Mouse (Mus musculus) MEL (cell line): Measurements from ENCODE around the gene Isoc2b. TPM values are rescaled to one million over a fixed set of nuclear protein-coding genes. Genes with fewer than 3 reads are reported as not detected.

ENCODE experiments used
- DNase-seq: peaks from one replicate; pipeline ENCODE4 v3.0.0; 2011; ENCODE audit warnings: low read depth, low spot score
- H3K27ac ChIP-seq: 2 replicates; pipeline ENCODE4 v1.5.1; 2012; ENCODE audit warnings: low read depth, mild to moderate bottlenecking, control low read depth, low read length, moderate library complexity; ENCODE audit not compliant: control insufficient read depth
- H3K27me3 ChIP-seq, 2 experiments: fragments of 150-350 bp in 1 of 2; sonication (generic) in 1 of 2; 2 replicates each; pipeline ENCODE4 v1.6.1; 2012; ENCODE audit warnings: low read length in 2 of 2, mild to moderate bottlenecking in 2 of 2, improper control_type of control experiment in 1 of 2, moderate library complexity in 1 of 2; ENCODE audit not compliant: insufficient read depth in 2 of 2, control insufficient read depth in 1 of 2
- H3K36me3 ChIP-seq, 2 experiments: 2 replicates each; pipeline ENCODE4 v1.6.1; 2012 to 2014; ENCODE audit warnings: low read length in 2 of 2, improper control_type of control experiment in 1 of 2, inconsistent platforms in 1 of 2, mild to moderate bottlenecking in 1 of 2; ENCODE audit not compliant: insufficient read depth in 2 of 2, control insufficient read depth in 1 of 2
- H3K4me1 ChIP-seq, 2 experiments: fragments of 150-350 bp in 1 of 2; sonication (generic) in 1 of 2; 2 replicates each; pipeline ENCODE4 v1.6.1; 2012; ENCODE audit warnings: low read length in 2 of 2, improper control_type of control experiment in 1 of 2, mild to moderate bottlenecking in 1 of 2; ENCODE audit not compliant: insufficient read depth in 2 of 2, control insufficient read depth in 1 of 2
- H3K4me3 ChIP-seq, 2 experiments: fragments of 150-350 bp in 1 of 2; sonication (generic) in 1 of 2; 2 replicates each; pipeline ENCODE4 v1.5.1; 2012; ENCODE audit warnings: low read depth in 2 of 2, low read length in 2 of 2, mild to moderate bottlenecking in 2 of 2, moderate library complexity in 2 of 2, control low read depth in 1 of 2, improper control_type of control experiment in 1 of 2; ENCODE audit not compliant: control insufficient read depth in 1 of 2, insufficient read depth in 1 of 2
- H3K79me2 ChIP-seq: 2 replicates; pipeline ENCODE4 v1.6.1; 2012; ENCODE audit warnings: mild to moderate bottlenecking, low read length, moderate library complexity; ENCODE audit not compliant: control insufficient read depth, poor library complexity, insufficient read depth
- H3K9ac ChIP-seq: 2 replicates; pipeline ENCODE4 v1.6.1; 2012; ENCODE audit warnings: low read depth, mild to moderate bottlenecking, control low read depth, low read length, moderate library complexity; ENCODE audit not compliant: control insufficient read depth, poor library complexity, severe bottlenecking
- H3K9me3 ChIP-seq: fragments of 150-350 bp; sonication (generic); replicated peaks from 2 replicates; pipeline ENCODE4 v1.6.1; 2012; ENCODE audit warnings: mild to moderate bottlenecking, low read length, improper control_type of control experiment, moderate library complexity; ENCODE audit not compliant: insufficient read depth
- ELF1 ChIP-seq: IDR thresholded peaks from 2 replicates; pipeline ENCODE4 v1.6.1; 2014; ENCODE audit warnings: low read depth, mild to moderate bottlenecking, inconsistent platforms, low read length, improper control_type of control experiment, moderate library complexity
- GABPA ChIP-seq: IDR thresholded peaks from 2 replicates; pipeline ENCODE4 v1.6.1; 2012; ENCODE audit warnings: low read depth, mild to moderate bottlenecking, inconsistent platforms, low read length, improper control_type of control experiment, moderate library complexity
- MAX ChIP-seq: IDR thresholded peaks from 2 replicates; pipeline ENCODE4 v1.6.1; 2011; ENCODE audit warnings: low read length, improper control_type of control experiment
- MAZ ChIP-seq: IDR thresholded peaks from 2 replicates; pipeline ENCODE4 v1.6.1; 2012; ENCODE audit warnings: low read depth, mild to moderate bottlenecking, inconsistent platforms, low read length, improper control_type of control experiment
- MEF2A ChIP-seq: IDR thresholded peaks from 2 replicates; pipeline ENCODE4 v1.6.1; 2014; ENCODE audit warnings: low read depth, mild to moderate bottlenecking, inconsistent platforms, low read length, improper control_type of control experiment; ENCODE audit not compliant: poor library complexity, insufficient replicate concordance, severe bottlenecking; ENCODE audit errors: extremely low read depth
- MYB ChIP-seq: IDR thresholded peaks from 2 replicates; pipeline ENCODE4 v1.6.1; 2011; ENCODE audit warnings: mild to moderate bottlenecking, low read depth, low read length, improper control_type of control experiment
- MYC ChIP-seq: IDR thresholded peaks from 2 replicates; pipeline ENCODE4 v1.6.1; 2011; ENCODE audit warnings: low read depth, mild to moderate bottlenecking, low read length, improper control_type of control experiment, moderate library complexity
- NELFE ChIP-seq: IDR thresholded peaks from 2 replicates; pipeline ENCODE4 v1.6.1; 2011; ENCODE audit warnings: low read depth, low read length, improper control_type of control experiment
- RAD21 ChIP-seq: IDR thresholded peaks from 2 replicates; pipeline ENCODE4 v1.6.1; 2011; ENCODE audit warnings: mild to moderate bottlenecking, low read depth, low read length, improper control_type of control experiment
- RCOR1 ChIP-seq: IDR thresholded peaks from 2 replicates; pipeline ENCODE4 v1.6.1; 2012; ENCODE audit warnings: low read depth, mild to moderate bottlenecking, inconsistent platforms, low read length, improper control_type of control experiment
- TCF12 ChIP-seq: IDR thresholded peaks from 2 replicates; pipeline ENCODE4 v1.6.1; 2014; ENCODE audit warnings: low read depth, mild to moderate bottlenecking, inconsistent platforms, low read length, improper control_type of control experiment, moderate library complexity
- ZC3H11A ChIP-seq: IDR thresholded peaks from 2 replicates; pipeline ENCODE4 v1.6.1; 2012; ENCODE audit warnings: low read depth, mild to moderate bottlenecking, inconsistent platforms, low read length, improper control_type of control experiment
- ZMIZ1 ChIP-seq: IDR thresholded peaks from 2 replicates; pipeline ENCODE4 v1.6.1; 2012; ENCODE audit warnings: low read depth, mild to moderate bottlenecking, inconsistent platforms, low read length, improper control_type of control experiment, moderate library complexity
- ZNF384 ChIP-seq: IDR thresholded peaks from 2 replicates; pipeline ENCODE4 v1.6.1; 2012; ENCODE audit warnings: low read depth, mild to moderate bottlenecking, inconsistent platforms, low read length, improper control_type of control experiment
- polyA plus RNA-seq, 2 experiments: library from polyadenylated mRNA; stranded (reverse) in 1 of 2; unstranded in 1 of 2; fragments of >175 nt in 1 of 2; fragments of >200 nt in 1 of 2; gene quantifications; 2 replicates each; pipeline versions ENCODE4 v1.2.1 to v1.2.4; 2012; ENCODE audit warnings: low replicate concordance in 2 of 2, low read depth in 1 of 2; ENCODE audit not compliant: insufficient read length in 2 of 2, insufficient read depth in 1 of 2, missing spikeins in 1 of 2
- total RNA-seq: library from RNA; depleted of rRNA; stranded (reverse); fragments of 300-350 nt; gene quantifications from 2 replicates; pipeline ENCODE4 v1.2.3, GENCODE M21; 2012

Gene Isoc2b
- total and polyA plus RNA-seq, 3 experiments = 2.8 to 3.0 TPM; not detected in 1

- TF ChIP-seq ZC3H11A = no peak
- no peak for TF ChIP-seq ZNF384
- no peak for TF ChIP-seq MYB
- no peak for TF ChIP-seq TCF12
- no peak for TF ChIP-seq NELFE
- no peak for TF ChIP-seq MYC
- no peak for TF ChIP-seq MAZ
- no peak for TF ChIP-seq RAD21
- TF ChIP-seq, all 39 proteins: peak for 0
These were observed 5.8 kb downstream of the Isoc2b start for GRCm38 (mm10) chr7:4864130-4864845.

GRCm38 (mm10) chr7:4863541-4864080, 6.4 kb downstream of the Isoc2b start:
- H3K9ac ChIP-seq = no peak overlapping the region
- DNase-seq = no peak
- H3K9me3 ChIP-seq = no peaks in the 10 kb centered on the region
- H3K4me3 ChIP-seq = no peak overlapping the region
- no peaks in the 10 kb centered on the region for H3K4me1 ChIP-seq
- no peaks in the 10 kb centered on the region; a peak in 1 of 4 replicates for H3K27me3 ChIP-seq
- TF ChIP-seq ZMIZ1 (no peak), RAD21 (no peak), ZC3H11A (no peak), ELF1 (no peak), MEF2A (no peak), RCOR1 (no peak), MAX (no peak), GABPA (no peak)
- H3K27ac ChIP-seq = no peak overlapping the region
- H3K36me3 ChIP-seq = no peaks in the 10 kb centered on the region; a peak in 1 of 4 replicates
- H3K79me2 ChIP-seq = no peaks in the 10 kb centered on the region; the same call in 1 of the 2 replicates

More at GRCm38 (mm10) chr7:4864130-4864845, 5.8 kb downstream of the Isoc2b start:
- H3K4me1 ChIP-seq = no peaks in the 10 kb centered on the region
- no peaks in the 10 kb centered on the region; the same call in 1 of the 2 replicates for H3K79me2 ChIP-seq
- H3K36me3 ChIP-seq = no peaks in the 10 kb centered on the region; a peak in 1 of 4 replicates
- H3K27me3 ChIP-seq = no peaks in the 10 kb centered on the region
- DNase-seq = no peak
- no peaks in the 10 kb centered on the region for H3K9me3 ChIP-seq
- no peak overlapping the region for H3K4me3 ChIP-seq
- no peak overlapping the region for H3K9ac ChIP-seq
- no peak overlapping the region for H3K27ac ChIP-seq
